19 mouse cellular contexts compared by ENCODE assay signal in the genomic region with DNA sequence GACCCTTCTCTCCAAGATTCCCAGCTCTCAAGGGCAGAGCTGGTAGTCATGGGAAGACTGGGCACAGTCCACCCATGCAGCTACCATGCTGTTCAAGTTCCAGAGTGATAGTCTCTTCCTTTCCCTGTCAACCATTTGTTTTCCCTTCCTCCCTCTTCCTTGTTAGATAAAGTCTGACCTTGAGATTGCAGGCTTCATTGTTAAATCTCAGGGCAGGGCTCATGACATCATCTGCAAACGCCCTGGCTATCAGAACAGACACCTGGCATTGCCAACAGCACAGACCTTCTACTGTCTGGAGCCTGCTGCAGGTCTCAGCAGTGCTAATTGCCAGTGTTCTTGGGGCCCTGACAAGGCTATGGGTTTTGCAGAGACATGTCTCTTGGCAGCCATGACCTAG. TPM values are rescaled to one million over a fixed set of nuclear protein-coding genes. Genes with fewer than 3 reads are reported as not detected.
DNase-seq lines count a peak whose midpoint lies in the region; ATAC-seq lines count a peak whose summit lies in the region.
"Had no signal": no experiment of that assay in that cellular context is flagged by ENCODE, and none has a peak within 500 bp of the region (broad histone marks: within the 10 kb centered on the region; RNA-seq: fewer than 3 reads in every experiment).

No protein-coding gene starts in this region.

- ATAC-seq in heart, embryonic 16.5 days (replicated peaks; ENCODE audit: extremely low read depth, insufficient read depth, low FRiP score): peak; percentile 52; the same call in 1 of the 2 replicates
- ATAC-seq in intestine, embryonic 16.5 days: peak; percentile 94
- ATAC-seq in stomach, embryonic 16.5 days (ENCODE audit: insufficient read depth, low FRiP score): peak; percentile 65; the same call in 1 of the 2 replicates
- ATAC-seq: forebrain, embryonic 16.5 days; hindbrain, embryonic 16.5 days; midbrain, embryonic 15.5 days had no signal

- H3K27ac ChIP-seq in heart, embryonic 16.5 days (ENCODE audit: low read length): peak overlapping the region; percentile 57
- peak overlapping the region; percentile 60; the same call in 1 of the 2 replicates for H3K27ac ChIP-seq in intestine, embryonic 16.5 days (ENCODE audit: low read length)
- peak overlapping the region; percentile 9; the same call in 1 of the 2 replicates for H3K27ac ChIP-seq in stomach, embryonic 16.5 days (ENCODE audit: low read length)
- H3K27ac ChIP-seq: embryonic facial prominence, embryonic 13.5 days; liver, embryonic 14.5 days; midbrain, embryonic 15.5 days had no signal

- no peaks in the 10 kb centered on the region for H3K27me3 ChIP-seq in heart, embryonic 16.5 days (ENCODE audit: control insufficient read depth, insufficient read depth, low read length)
- no peaks in the 10 kb centered on the region for H3K27me3 ChIP-seq in intestine, embryonic 16.5 days (replicated peaks; ENCODE audit: control insufficient read depth, insufficient read depth, low read length)
- H3K27me3 ChIP-seq in stomach, embryonic 16.5 days (ENCODE audit: control insufficient read depth, insufficient read depth, low read length): no peaks in the 10 kb centered on the region
- H3K27me3 ChIP-seq: embryonic facial prominence, embryonic 13.5 days; megakaryocyte, embryonic 14.5 days; midbrain, embryonic 15.5 days had no signal

- H3K4me1 ChIP-seq in heart, embryonic 16.5 days (ENCODE audit: control insufficient read depth, insufficient read depth, low read length): peaks cover 9% of the 10 kb centered on the region
- peaks cover 5% of the 10 kb centered on the region; the same call in 1 of the 2 replicates for H3K4me1 ChIP-seq in intestine, embryonic 16.5 days (ENCODE audit: control insufficient read depth, insufficient read depth, low read length)
- H3K4me1 ChIP-seq in stomach, embryonic 16.5 days (ENCODE audit: control insufficient read depth, insufficient read depth, low read length): no peaks in the 10 kb centered on the region
- H3K4me1 ChIP-seq: embryonic facial prominence, embryonic 13.5 days; midbrain, embryonic 15.5 days had no signal

- no peaks in the 10 kb centered on the region for H3K9me3 ChIP-seq in heart, embryonic 16.5 days (replicated peaks; ENCODE audit: control insufficient read depth, low read length)
- no peaks in the 10 kb centered on the region for H3K9me3 ChIP-seq in intestine, embryonic 16.5 days (ENCODE audit: control insufficient read depth, low read length)
- H3K9me3 ChIP-seq in stomach, embryonic 16.5 days (replicated peaks; ENCODE audit: control insufficient read depth, low read length): no peaks in the 10 kb centered on the region
- H3K9me3 ChIP-seq: embryonic facial prominence, embryonic 13.5 days; megakaryocyte, embryonic 14.5 days; midbrain, embryonic 15.5 days had no signal

- no peak overlapping the region for H3K4me3 ChIP-seq in heart, embryonic 16.5 days (ENCODE audit: low read length)
- no peak overlapping the region for H3K4me3 ChIP-seq in intestine, embryonic 16.5 days (ENCODE audit: low read length)
- H3K4me3 ChIP-seq in stomach, embryonic 16.5 days (replicated peaks; ENCODE audit: low read length): no peak overlapping the region
- H3K4me3 ChIP-seq: embryonic facial prominence, embryonic 13.5 days; midbrain, embryonic 15.5 days; myocyte had no signal

- H3K36me3 ChIP-seq in heart, embryonic 16.5 days (ENCODE audit: control insufficient read depth, insufficient read depth): peaks cover 78% of the 10 kb centered on the region
- H3K36me3 ChIP-seq in intestine, embryonic 16.5 days (ENCODE audit: control insufficient read depth, insufficient read depth, low read length): peaks cover 36% of the 10 kb centered on the region
- H3K36me3 ChIP-seq in stomach, embryonic 16.5 days (ENCODE audit: control insufficient read depth, insufficient read depth, low read length): peaks cover 29% of the 10 kb centered on the region

- H3K9ac ChIP-seq in heart, embryonic 16.5 days (ENCODE audit: low read length): no peak overlapping the region
- no peak overlapping the region for H3K9ac ChIP-seq in intestine, embryonic 16.5 days (ENCODE audit: low read depth, low read length)
- H3K9ac ChIP-seq in stomach, embryonic 16.5 days (ENCODE audit: low read length): no peak overlapping the region
- H3K9ac ChIP-seq: embryonic facial prominence, embryonic 13.5 days; liver, embryonic 14.5 days; midbrain, embryonic 15.5 days had no signal

- 26% methylated on average over 1 of the region's 1 CpGs for WGBS in heart, embryonic 16.5 days
- WGBS in intestine, embryonic 16.5 days: 65% methylated on average over 1 of the region's 1 CpGs
- 50% methylated on average over 1 of the region's 1 CpGs for WGBS in stomach, embryonic 16.5 days

- no peak for DNase-seq in heart, adult 9 months (ENCODE audit: low spot score in 2 of 2)
- DNase-seq in fat pad, adult 2 months (ENCODE audit: extremely low read depth, low read depth, low spot score): peak; percentile 86
- no peak for DNase-seq in layer of hippocampus, adult 8-10 months (ENCODE audit: low spot score in 2 of 2)
- no peak for DNase-seq in thymus, adult 18-20 months
- DNase-seq: adrenal gland, adult 8-10 months; cerebellum, adult 11 months; kidney, postnatal 25 days; lung, postnatal 10 days; spleen, adult 18-20 months had no signal

- H3K4me2 ChIP-seq in heart, embryonic 16.5 days (ENCODE audit: low read depth, low read length): no peak overlapping the region
- no peak overlapping the region for H3K4me2 ChIP-seq in intestine, embryonic 16.5 days (ENCODE audit: low read depth, low read length)
- no peak overlapping the region for H3K4me2 ChIP-seq in stomach, embryonic 16.5 days (ENCODE audit: low read depth, low read length)
- H3K4me2 ChIP-seq: embryonic facial prominence, embryonic 13.5 days; midbrain, embryonic 15.5 days had no signal

RNA-seq across cellular contexts. Expression of gene Iffo2, which starts 48.9 kb away (rescaled TPM):
- polyA plus RNA-seq in heart, embryonic 16.5 days (2015; fragmentation: Nextera tagmentation; extraction: Ambion mirVana): 2.4 and 3.3 TPM in 2 replicates
- 1.9 and 2.0 TPM in 2 replicates for polyA plus RNA-seq in intestine, embryonic 16.5 days (2015; fragmentation: Nextera tagmentation; extraction: Ambion mirVana)
- polyA plus RNA-seq in stomach, embryonic 16.5 days (2015; fragmentation: Nextera tagmentation; extraction: Ambion mirVana): 1.8 and 2.4 TPM in 2 replicates
- 10 to 100 TPM; 16.0 to 18.5 (median 17.7) TPM for total RNA-seq in layer of hippocampus, adult 8-10 months (2022)

Comparison
In these comparisons a context has a peak if more than half of its experiments do, and no peak if none do; other contexts are left out.
1. H3K27ac ChIP-seq: peak in every context shown above with its lines; median percentile 60 in intestine, embryonic 16.5 days; 57 in heart, embryonic 16.5 days; 9 in stomach, embryonic 16.5 days.